Mouse (Mus musculus) duodenum, adult 2 months (tissue): ENCODE measurements around the gene Fam189a1. TPM values are rescaled to one million over a fixed set of nuclear protein-coding genes. Genes with fewer than 3 reads are reported as not detected.

Experiments used
- polyA plus RNA-seq: library from polyadenylated mRNA; depleted of rRNA; stranded (reverse); fragments of >200 nt; gene quantifications from 2 replicates; pipeline ENCODE4 v1.2.3, GENCODE M21; 2012; ENCODE audit warnings: low replicate concordance; rRNA removed

Fam189a1 gene
- 1.7 and 2.5 TPM in 2 replicates for polyA plus RNA-seq

GRCm38 (mm10) chr7:65156514-65156911, at the start of gene Fam189a1:
Gene Fam189a1, minus strand, starts transcription at chr7:65156570.

GRCm38 (mm10) chr7:64872743-64873241, 283.6 kb downstream of the Fam189a1 start, which contains the start of gene Nsmce3:
Gene Nsmce3, minus strand, starts transcription at chr7:64872997.

